Mouse (Mus musculus) forebrain, postnatal 0 days (tissue): Measurements from ENCODE around the gene Gm49358. TPM values are rescaled to one million over a fixed set of nuclear protein-coding genes. Genes with fewer than 3 reads are reported as not detected.
A peak's percentile ranks its signal among the peaks of the same experiment; 100 is the strongest.

Source experiments
- ATAC-seq: fragments of 200-750 bp; cut with Nextera tagmentation; 2 replicates; pipeline ENCODE4 v1.8.0; 2017; ENCODE audit warnings: mild to moderate bottlenecking, moderate library complexity
- DNase-seq: peaks from one replicate; pipeline ENCODE4 v3.0.0-alpha.2; 2015
- H3K27ac ChIP-seq: fragments of 300-500 bp; sonication (generic); 2 replicates; pipeline ENCODE4 v1.5.1; 2014; ENCODE audit warnings: low read depth, mild to moderate bottlenecking, antibody characterized with exemption, low read length, moderate library complexity, mixed read lengths
- H3K27me3 ChIP-seq: fragments of 300-500 bp; sonication (generic); 2 replicates; pipeline ENCODE4 v1.6.1; 2014; ENCODE audit warnings: mild to moderate bottlenecking, low read length, mixed read lengths; ENCODE audit not compliant: insufficient read depth
- H3K36me3 ChIP-seq: fragments of 300-500 bp; sonication (generic); 2 replicates; pipeline ENCODE4 v1.6.1; 2014; ENCODE audit warnings: mild to moderate bottlenecking, moderate library complexity; ENCODE audit not compliant: insufficient read depth
- H3K4me1 ChIP-seq: fragments of 300-500 bp; sonication (generic); 2 replicates; pipeline ENCODE4 v1.6.1; 2014; ENCODE audit warnings: antibody characterized with exemption; ENCODE audit not compliant: insufficient read depth
- H3K4me2 ChIP-seq: fragments of 300-500 bp; sonication (generic); 2 replicates; pipeline ENCODE4 v1.6.1; 2014; ENCODE audit warnings: low read depth, mild to moderate bottlenecking, moderate library complexity
- H3K4me3 ChIP-seq: fragments of 300-500 bp; sonication (generic); 2 replicates; pipeline ENCODE4 v1.5.1; 2014; ENCODE audit warnings: low read depth, low read length, mixed read lengths
- H3K9ac ChIP-seq: fragments of 300-500 bp; sonication (generic); 2 replicates; pipeline ENCODE4 v1.6.1; 2014; ENCODE audit warnings: mild to moderate bottlenecking
- H3K9me3 ChIP-seq: fragments of 300-500 bp; sonication (generic); 2 replicates; pipeline ENCODE4 v1.6.1; 2016; ENCODE audit warnings: low read length
- CTCF ChIP-seq: sonication (generic); IDR thresholded peaks from 2 replicates; pipeline ENCODE4 v1.5.1; 2016; ENCODE audit warnings: antibody characterized with exemption, control low read depth, low read depth
- WGBS: fragments of 180-500 bp; shearing (Covaris S2); extraction: QIAGEN DNeasy Blood & Tissue Kit; methylation state at CpG from one replicate; pipeline ENCODE4 v1.1.7; 2014; 5-methylcytosine and 5-hydroxymethylcytosine counted together
- polyA plus RNA-seq: library from polyadenylated mRNA; unstranded; fragments of >200 nt; fragmentation: Nextera tagmentation; extraction: Ambion mirVana; gene quantifications from 2 replicates; pipeline ENCODE4 v1.2.1, GENCODE M21; 2015
- total RNA-seq: library from RNA; depleted of rRNA; stranded (reverse); fragments of >200 nt; gene quantifications from 2 replicates; pipeline ENCODE4 v1.2.3, GENCODE M21; 2014

Gm49358 gene
- total and polyA plus RNA-seq, 2 experiments from 2014 or later = 14.7 TPM; not detected in 1

- Histone ChIP-seq H3K4me1 (no peaks in the 10 kb centered on the region), H3K36me3 (no peaks in the 10 kb centered on the region), H3K4me2 (no peak overlapping the region), H3K27ac (no peak overlapping the region), H3K9ac (no peak overlapping the region), H3K27me3 (no peaks in the 10 kb centered on the region), H3K4me3 (no peak overlapping the region), H3K9me3 (no peaks in the 10 kb centered on the region)
- DNase-seq (no peak), ATAC-seq (no peak)
- 91% methylated on average over 7 of the region's 7 CpGs for WGBS
- TF ChIP-seq CTCF = no peak
Observed at GRCm38 (mm10) chr10:86744306-86744705, 19.5 kb upstream of the Gm49358 start.

- H3K4me2 ChIP-seq = no peak overlapping the region
- H3K27me3 ChIP-seq = no peaks in the 10 kb centered on the region
- H3K4me1 ChIP-seq = no peaks in the 10 kb centered on the region
- DNase-seq (no peak), ATAC-seq (no peak)
- TF ChIP-seq CTCF = no peak
- WGBS = 75% methylated on average over 6 of the region's 6 CpGs
- H3K27ac ChIP-seq = no peak overlapping the region
- no peaks in the 10 kb centered on the region for H3K36me3 ChIP-seq
- H3K9ac ChIP-seq = no peak overlapping the region
- no peak overlapping the region for H3K4me3 ChIP-seq
- H3K9me3 ChIP-seq = no peaks in the 10 kb centered on the region
Observed at GRCm38 (mm10) chr10:86755816-86756502, 7.8 kb upstream of the Gm49358 start.

- ATAC-seq (no peak), DNase-seq (no peak)
- no peak overlapping the region for H3K4me2 ChIP-seq
- H3K27ac ChIP-seq = no peak overlapping the region
- H3K9me3 ChIP-seq = no peaks in the 10 kb centered on the region
- H3K27me3 ChIP-seq = no peaks in the 10 kb centered on the region
- WGBS = 98% methylated on average over 1 of the region's 1 CpGs
- H3K4me1 ChIP-seq = no peaks in the 10 kb centered on the region
- H3K36me3 ChIP-seq = no peaks in the 10 kb centered on the region
- TF ChIP-seq CTCF = no peak
- H3K4me3 ChIP-seq = no peak overlapping the region
- H3K9ac ChIP-seq = no peak overlapping the region
Observed at GRCm38 (mm10) chr10:86757724-86758123, 6.0 kb upstream of the Gm49358 start.

GRCm38 (mm10) chr10:86758211-86758610 is 5.6 kb upstream of the Gm49358 start:
- Histone ChIP-seq H3K4me1 (no peaks in the 10 kb centered on the region), H3K4me2 (no peak overlapping the region), H3K27ac (no peak overlapping the region), H3K4me3 (no peak overlapping the region), H3K9me3 (no peaks in the 10 kb centered on the region), H3K36me3 (no peaks in the 10 kb centered on the region), H3K27me3 (no peaks in the 10 kb centered on the region), H3K9ac (no peak overlapping the region)
- TF ChIP-seq CTCF = no peak
- DNase-seq (no peak), ATAC-seq (no peak)
- 80% methylated on average over 6 of the region's 6 CpGs for WGBS

GRCm38 (mm10) chr10:86761236-86761635 is 2.5 kb upstream of the Gm49358 start:
- no peaks in the 10 kb centered on the region for H3K9me3 ChIP-seq
- no peak overlapping the region for H3K9ac ChIP-seq
- no peak overlapping the region for H3K4me3 ChIP-seq
- H3K4me1 ChIP-seq = no peaks in the 10 kb centered on the region
- H3K27ac ChIP-seq = no peak overlapping the region
- ATAC-seq (no peak), DNase-seq (no peak)
- WGBS = 81% methylated on average over 1 of the region's 1 CpGs
- no peaks in the 10 kb centered on the region for H3K36me3 ChIP-seq
- H3K27me3 ChIP-seq = no peaks in the 10 kb centered on the region
- no peak for TF ChIP-seq CTCF
- no peak overlapping the region for H3K4me2 ChIP-seq

- Histone ChIP-seq H3K9ac (no peak overlapping the region), H3K9me3 (no peaks in the 10 kb centered on the region), H3K27me3 (no peaks in the 10 kb centered on the region), H3K36me3 (no peaks in the 10 kb centered on the region), H3K4me2 (no peak overlapping the region), H3K27ac (no peak overlapping the region), H3K4me3 (no peak overlapping the region), H3K4me1 (no peaks in the 10 kb centered on the region)
- TF ChIP-seq CTCF = no peak
- peak; percentile 66 for ATAC-seq
- DNase-seq = no peak
- 46% methylated on average over 7 of the region's 7 CpGs for WGBS
Observed at GRCm38 (mm10) chr10:86761722-86762383, 1.9 kb upstream of the Gm49358 start.

- Histone ChIP-seq H3K4me1 (no peaks in the 10 kb centered on the region), H3K27me3 (no peaks in the 10 kb centered on the region), H3K9ac (no peak overlapping the region), H3K27ac (no peak overlapping the region), H3K4me2 (no peak overlapping the region), H3K9me3 (no peaks in the 10 kb centered on the region), H3K36me3 (no peaks in the 10 kb centered on the region), H3K4me3 (no peak overlapping the region)
- no peak for ATAC-seq
- TF ChIP-seq CTCF = no peak
- WGBS = 68% methylated on average over 3 of the region's 3 CpGs
- no peak for DNase-seq
Observed at GRCm38 (mm10) chr10:86762384-86762730, 1.4 kb upstream of the Gm49358 start.
